Mouse (Mus musculus) thymus, postnatal 36 days (tissue): ENCODE measurements around the gene Atp2b2.

Source experiments
- DNase-seq, 2 experiments: peaks; one replicate each; pipeline ENCODE4 v3.0.0; 2022; ENCODE audit warnings: mixed read lengths in 2 of 2

The Atp2b2 gene

DNA sequence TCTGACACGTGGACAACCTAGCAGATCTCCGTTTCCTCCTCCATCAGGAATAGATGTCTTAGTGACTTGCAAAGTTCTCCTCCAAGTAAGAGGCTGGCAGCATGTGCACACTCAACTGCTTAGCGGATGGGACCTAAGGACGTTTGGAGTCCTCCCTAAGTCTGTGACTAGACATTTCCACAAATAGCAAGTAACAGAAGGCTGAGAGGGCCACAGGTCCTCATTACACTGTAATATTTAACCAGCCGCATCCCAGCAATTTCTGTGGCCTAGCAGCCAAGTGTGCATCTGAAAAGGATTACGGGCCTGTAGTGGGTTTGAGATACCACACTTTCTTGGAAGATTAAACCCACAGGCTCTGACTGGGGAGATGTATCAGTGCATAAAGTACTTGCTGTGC lies 30.4 kb downstream of the Atp2b2 start:
- DNase-seq = no peak

DNA sequence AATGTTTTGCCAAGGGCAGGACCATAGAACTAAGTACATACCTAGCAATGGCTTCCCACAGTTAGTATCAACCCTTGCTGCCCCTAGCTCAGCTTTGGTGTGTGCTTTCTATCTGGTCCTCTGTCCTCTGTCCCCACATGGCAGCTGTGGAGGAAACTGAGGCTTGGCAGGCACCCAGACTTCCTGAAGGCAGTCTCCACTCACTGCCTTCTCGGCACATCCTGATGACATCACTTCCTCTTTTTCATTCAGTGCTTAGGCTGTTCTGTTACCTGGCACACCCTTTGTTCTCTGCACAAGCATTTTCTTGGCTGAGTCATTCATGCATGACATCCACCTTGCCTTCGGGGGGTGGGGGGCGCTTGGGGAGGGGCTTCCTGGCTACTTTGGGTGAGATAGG lies 38.6 kb downstream of the Atp2b2 start:
- no peak for DNase-seq

DNA sequence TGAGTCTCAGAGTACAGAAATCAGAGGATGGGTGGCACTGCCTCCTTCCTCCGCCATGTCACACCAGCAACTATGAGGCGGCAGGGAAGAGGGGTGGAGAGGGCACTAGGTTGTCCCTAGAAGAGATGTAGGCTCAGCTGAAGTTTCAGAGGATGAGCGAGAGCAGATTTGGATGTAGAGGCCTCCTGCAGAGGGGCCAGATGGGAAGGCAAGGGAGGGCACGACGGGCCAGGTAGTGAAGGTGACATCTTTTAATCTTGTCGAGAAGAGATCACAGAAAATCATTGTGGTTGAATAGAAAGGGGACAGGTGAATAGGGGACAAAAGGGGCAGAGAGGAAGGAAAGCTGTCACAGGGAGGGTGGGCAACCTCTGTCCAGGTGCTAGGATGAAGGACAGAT lies 41.5 kb downstream of the Atp2b2 start:
- no peak for DNase-seq

DNA sequence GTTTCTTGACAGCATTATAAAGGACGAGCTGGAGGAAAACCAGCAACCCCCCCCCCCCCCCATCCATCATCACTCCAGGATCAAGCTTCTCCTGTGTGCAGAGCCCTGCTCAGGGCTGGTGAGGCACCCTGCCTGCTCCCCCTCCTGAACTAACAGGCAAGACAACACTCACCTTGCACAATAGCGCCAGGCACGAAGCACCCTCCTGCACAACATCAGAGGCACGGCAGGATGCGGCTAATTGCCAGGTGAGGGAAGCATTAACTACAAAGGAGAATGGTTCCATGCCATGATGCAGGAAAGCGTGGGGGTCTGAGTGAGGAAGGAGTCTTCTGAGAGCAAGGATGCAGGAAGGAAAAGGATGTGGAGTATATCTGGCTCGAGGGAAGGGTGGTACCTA lies 42.1 kb downstream of the Atp2b2 start:
- DNase-seq = no peak

DNA sequence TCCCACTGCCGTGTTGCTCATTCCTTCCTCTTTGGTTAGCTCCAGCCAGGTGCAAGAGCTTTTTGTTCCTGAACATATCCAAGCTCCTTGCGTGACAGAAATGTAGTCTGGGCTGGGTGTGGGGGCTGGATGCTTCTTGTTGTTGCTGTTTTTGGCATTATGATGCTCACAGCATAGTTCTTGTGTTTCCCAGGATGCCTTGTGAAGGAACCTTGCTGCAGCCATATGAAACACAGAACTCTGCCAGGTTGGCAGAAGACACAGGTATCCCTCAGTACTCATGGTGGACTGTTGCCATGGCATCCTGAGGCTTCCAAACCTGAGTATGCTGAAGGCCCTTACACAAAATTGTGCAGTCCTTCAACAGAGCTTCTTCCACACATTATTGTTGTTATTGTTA lies 44.0 kb downstream of the Atp2b2 start:
- no peak for DNase-seq

DNA sequence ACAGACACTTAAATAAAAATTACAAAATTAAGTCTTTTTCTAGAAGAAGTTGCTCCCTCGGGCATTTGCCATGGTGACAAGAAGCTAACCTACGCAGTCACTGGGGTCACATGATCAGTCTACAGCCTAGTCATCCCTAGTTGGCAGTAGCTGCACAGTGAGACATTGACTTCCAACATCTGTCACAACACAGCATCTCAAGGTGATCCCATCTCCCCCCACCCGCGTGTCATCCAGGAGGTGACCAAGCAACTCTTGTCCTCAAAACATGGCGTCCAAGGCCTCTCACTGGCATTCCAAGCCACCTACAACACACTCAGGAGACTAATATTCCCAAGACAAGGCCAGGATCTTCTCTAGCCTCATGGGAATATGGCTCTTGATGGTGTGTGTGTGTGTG lies 48.2 kb downstream of the Atp2b2 start:
- no peak for DNase-seq

DNA sequence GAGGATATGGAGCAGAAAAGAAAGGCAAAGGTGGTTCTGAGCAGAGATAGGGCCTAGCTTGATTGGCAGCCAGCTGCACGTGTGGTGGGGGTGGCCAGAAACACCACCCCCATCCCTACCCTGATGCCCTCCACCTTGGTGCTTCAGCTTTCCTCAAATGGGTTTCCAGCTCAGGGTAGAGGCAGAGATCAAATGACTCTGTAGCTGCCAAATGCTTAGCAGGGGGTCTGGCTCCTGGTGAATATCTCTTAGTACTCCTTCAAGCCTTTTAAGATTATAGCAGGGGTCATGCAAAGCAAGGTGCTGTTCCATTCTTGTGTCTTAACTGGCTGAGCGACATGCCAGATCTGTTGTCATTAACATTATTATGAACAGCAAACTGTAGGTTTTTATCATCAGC lies 50.3 kb downstream of the Atp2b2 start:
- DNase-seq = no peak

DNA sequence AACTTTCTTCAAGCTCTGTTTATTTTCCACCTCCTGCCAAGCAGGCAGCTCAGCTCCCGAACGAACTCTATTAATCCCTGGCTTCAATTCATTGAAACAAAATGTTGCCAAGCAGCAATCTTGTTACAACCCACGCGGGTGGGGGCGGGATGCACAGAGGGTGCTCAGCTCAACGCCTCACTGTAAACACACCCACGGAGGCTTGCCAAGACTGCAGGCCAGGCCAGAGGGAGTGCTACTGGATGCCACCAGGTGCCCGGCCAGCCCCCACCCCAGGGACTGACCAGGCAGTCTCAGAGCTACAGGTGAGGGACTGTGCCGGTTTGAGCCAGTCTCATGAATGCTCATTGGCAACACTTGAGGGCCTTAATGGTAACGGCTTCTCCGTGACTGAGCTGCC lies 50.9 kb downstream of the Atp2b2 start:
- no peak for DNase-seq

DNA sequence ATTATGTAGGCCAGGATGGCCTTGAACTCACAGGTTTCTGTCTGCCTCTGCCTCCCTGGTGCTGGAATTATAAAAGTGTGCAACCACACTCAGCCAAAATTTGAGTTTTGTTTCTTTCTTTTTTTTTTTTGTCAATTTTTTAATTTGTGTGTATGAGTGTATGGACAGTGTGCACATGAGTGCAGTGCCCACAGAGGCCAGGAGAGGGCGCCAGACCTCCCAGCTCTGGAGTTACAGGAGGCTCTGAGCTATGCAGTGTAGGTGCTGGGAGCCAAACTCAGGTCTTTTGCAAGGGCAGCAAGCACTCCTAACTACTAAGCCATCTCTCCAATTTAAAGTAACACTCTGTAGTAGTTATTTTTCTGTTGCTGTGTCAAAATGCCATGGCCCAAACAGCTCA lies 52.4 kb downstream of the Atp2b2 start:
- DNase-seq = no peak

DNA sequence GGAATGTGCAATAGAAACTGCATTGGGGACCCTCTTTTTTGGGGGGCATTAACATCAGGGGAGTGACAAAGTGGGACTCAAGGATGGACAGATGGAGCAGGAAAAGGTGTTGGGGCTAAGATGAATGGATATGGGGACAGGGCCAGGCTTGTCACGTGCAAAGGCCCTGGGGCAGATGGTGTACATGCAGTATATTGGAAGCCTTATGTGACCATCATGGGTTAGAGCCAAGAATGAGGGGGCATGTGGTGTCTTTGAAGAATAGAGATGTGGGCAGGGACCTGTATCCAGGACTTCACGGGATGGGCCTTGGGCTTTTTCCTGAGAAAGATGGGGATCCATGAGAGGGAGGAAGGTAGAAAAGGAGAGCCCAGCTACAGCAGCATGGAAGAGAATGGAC lies 53.9 kb downstream of the Atp2b2 start:
- no peak for DNase-seq

DNA sequence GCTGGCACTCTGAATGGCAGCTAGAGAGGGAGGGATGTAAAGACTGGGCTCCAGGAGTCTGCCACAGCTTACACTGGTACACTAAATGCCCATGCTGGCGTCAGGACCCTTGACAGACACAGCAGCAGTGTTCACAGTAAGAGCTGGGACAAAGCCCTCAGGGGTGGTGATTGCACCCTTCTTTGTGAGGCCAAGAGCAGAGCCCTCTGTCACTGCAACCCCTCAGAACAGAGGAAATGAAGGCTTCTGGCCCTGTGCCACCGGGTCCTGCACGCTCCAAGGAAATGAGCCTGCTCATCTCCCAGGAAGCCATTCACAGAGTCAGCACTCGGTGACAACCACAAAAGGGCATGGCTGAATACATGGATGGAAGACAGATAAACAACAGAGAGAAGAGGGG lies 55.7 kb downstream of the Atp2b2 start:
- no peak for DNase-seq

DNA sequence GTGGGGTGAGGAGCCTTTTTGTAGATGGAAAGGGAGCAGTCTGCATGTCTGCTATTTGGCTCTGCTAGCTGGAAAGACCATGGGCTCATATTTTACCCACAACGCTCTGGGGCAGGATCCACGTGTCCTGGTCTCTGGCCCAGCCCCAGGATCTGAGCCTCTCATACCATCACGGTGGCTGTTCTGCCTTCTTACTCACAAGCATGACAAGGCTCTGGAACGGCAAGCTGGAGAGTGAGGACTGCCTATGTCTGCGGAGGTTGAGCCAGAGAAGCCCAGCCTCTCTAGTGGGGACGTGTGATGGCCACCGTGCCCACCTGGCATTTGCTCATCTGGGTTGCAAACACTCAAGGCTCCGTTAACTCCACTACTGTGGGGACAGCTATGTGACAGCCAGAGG lies 63.7 kb downstream of the Atp2b2 start:
- DNase-seq = no peak

DNA sequence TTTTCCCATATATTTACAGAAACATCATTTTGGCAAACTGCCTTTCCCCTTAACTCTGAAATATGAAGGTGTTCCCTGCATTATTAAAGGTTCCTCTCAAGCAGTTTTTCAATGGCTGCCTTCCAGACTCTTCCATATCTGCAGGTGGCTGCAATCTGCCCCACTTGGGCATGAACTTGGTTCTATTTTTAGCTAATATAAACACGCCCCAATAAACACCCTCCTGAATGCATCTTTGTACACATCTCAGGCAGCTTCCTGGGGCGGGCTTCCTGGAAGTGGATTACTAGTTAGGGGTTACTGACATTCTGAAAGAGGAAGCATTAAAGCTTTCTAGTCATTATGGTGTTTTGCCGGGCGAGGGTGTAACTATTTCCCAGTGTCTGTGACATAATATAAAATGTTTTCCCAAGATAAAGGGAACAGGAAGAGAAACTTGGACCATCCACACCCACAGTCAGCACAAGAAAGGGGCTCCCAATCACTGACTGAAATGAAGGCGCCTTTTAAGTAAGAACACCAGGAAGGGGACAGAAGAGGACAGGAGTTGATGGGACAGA lies 64.2 kb downstream of the Atp2b2 start:
- no peak for DNase-seq

DNA sequence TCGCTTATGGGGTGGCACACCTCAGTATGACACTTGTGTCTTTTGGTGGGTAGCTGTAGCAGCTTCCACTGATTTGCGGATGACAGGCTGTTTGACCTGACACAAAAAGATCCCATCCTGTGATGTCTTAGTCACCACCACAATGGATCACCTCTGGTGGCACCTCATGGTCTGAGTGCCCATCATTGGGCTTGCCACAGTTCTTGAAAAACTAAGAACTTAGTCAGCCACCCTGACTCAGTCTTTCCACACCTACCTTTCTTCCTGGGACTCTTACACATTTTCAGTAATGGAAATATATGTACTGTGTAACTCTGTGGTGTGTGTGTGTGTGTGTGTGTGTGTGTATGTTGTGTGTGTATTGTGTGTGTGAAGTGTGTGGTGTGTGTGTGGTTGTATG lies 71.5 kb downstream of the Atp2b2 start:
- DNase-seq = no peak

DNA sequence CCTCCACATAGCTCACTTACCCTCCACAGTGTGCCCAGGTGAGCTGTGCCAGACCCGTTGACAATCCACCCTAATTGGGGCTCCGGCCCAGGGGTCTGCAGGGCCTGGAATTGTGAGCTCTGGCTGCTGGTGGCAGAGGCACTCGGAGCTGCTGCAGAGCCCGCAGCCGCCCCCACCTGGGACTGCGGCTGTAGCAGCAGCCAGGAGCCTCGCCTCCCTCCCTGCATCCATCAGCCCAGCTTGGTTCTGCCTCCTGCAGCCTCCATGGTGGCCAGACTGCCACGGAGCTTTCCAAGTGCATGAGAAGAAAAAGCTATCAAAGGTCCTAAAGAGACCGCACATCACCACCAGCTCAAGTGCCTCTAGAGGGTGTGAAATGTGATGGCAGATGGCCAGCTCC lies 71.9 kb downstream of the Atp2b2 start:
- DNase-seq = no peak

DNA sequence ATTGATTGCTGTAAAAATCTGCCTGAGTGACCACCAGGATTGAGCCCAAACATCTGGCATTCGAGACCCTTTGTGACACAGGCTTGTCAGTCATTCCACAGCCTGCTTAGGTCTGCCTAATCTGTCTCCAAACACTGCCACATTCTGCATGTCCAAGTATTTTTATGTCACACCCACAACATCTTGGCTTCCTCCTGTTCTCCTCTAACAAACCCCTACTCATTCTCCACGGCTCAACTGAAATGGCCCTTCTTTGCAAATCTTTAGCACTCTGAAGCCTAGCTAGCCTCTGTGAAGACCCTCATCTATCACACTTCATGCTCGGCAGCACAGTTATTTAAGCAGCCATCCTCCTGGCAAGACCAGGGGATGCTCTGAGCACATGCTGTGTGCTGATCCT lies 72.7 kb downstream of the Atp2b2 start:
- no peak for DNase-seq

DNA sequence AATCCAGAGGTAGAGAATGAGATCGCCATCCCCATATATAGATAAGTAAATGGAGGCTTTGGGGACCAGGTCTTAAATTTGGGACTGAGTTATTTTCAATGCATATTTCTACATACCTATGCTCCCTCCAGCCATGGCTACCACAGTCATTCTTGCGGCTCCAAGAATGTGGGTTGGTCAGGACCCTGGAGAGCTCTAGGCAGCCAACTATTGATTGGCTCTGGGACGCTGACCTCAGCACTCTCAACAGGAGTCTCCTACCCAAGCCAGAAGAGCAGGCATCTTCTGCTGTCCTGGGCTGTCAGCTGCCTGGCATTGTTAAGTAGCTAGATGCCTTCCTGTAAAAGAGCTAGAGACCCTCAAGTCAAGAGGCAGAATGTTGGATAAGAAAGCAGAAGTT lies 79.6 kb downstream of the Atp2b2 start:
- no peak for DNase-seq

DNA sequence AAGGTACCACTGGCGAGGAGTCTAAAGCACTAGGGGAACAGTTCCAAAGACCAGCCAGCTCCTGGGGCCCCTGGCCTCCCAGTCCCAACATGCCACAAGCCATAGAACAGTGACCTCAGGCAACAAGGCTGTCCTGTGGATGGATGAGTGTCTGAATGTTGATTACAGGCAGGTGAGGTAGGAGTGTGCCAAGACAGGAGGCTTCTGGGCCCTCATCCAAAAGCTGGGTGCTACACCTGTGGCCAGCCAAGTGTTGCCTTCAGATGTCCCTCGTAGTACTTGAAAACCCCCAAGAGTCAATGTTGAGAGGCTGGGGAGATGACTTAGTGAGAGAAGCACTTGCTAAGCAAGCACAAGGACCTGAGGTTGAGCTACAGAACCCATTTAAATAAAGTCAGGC lies 80.8 kb downstream of the Atp2b2 start:
- no peak for DNase-seq

DNA sequence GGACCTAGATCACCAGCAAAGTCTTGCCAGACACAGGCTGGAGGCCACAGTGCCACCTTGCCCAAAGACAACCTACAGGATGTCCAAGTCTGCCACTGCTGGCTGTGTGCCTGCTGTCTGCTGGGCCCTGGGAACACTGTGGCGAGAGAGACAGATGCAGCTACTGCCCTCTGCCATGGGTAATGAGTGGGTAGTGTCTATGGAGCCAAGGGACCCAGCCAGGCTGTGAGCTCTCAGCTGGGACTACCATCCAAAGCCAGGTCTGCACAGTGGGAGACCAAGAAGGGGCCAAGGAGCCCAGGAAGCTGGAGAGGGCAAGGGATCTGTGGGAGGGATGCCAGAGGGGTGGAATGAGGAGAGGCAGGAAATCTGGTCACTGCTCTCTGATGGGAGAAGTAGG lies 83.1 kb downstream of the Atp2b2 start:
- no peak for DNase-seq

DNA sequence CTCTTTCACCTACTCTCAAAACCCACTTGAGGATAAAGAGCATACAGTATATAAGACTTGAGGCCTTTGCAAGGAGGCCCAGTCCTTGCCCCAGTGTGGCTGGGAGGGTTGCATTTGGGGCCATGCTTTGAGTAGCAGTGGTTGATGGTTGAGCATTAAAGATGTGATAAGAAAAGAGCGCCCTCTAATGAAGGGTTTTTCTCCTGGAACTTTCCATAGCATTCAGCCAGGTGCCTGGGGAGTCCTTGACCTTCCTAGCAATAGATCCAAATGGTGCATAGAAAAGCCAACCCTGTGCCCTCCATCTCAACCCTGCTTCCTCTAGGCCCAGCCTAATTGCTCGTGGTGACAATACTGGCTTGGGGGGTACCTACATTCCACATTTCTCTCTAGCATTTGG lies 83.7 kb downstream of the Atp2b2 start:
- no peak for DNase-seq

DNA sequence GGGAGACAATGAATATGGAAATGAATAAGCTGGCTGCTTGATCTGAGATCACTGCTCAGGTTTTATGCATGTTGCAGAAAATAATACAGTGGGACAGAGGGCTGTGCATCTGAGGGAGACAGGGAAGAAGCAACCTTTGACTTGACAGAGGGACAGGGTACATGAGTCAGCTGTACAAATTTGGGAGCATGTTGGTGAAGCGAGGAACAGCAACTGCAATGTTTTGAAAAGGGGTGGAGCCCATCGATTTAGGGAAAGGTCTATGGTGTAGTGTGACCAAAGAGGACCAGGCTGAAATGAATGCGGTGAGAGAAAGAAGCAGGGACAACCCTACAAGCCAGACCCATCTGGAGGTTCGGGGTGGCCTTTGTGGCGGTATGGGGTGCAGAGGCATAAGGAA lies 84.4 kb downstream of the Atp2b2 start:
- no peak for DNase-seq

DNA sequence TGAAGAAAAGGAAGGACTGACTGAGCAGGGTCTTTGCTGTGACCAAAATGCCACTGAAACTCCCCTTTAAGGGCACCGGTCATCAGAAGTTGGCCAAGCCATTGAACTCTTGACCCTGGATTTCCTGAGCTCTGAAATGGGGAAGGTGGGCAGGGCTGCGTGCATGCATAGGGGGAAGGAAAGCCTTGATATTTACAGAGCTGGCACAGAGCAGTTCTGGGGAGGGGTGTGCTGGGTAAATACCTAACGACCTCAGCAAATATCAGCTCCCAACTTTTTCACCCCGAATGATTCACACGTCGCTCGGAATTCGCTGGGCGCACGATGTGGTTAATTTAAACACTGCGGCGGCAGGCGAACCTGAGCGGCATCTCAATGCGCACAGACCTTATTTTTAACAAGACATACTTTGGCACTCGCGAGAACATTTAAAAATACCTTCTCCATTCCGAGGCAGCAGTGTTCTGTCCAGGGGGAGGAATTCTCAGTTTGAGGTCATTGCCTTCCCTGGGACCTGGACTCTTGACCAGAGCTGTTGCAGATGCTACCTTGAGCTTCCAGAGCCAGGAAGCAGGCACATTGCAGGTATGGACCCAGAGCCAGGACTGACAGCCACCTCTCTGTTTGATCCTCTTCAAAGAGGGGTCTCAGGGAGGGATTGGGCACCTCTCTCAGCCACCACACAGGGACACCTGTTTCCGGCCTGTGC lies 85.0 kb downstream of the Atp2b2 start:
- no peak for DNase-seq

DNA sequence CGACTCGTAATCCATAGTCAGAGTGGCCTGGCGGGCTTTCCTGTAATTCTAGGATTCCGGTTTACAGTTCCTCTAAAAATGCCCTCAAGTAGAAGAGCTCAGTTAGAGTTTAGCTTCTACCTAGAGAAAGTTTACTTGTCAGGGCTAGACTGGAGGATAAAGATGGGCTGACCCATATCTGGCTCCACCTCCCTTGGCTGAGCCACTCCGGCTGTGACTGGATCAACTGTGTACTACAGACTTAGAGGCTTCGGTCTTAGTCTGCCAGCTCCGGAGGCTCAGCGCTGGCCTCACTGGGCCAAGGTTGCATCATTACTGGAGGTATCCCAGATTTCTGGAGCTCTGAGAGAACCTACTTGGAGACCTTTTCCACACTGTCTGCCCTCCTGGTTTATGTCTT lies 94.9 kb downstream of the Atp2b2 start:
- DNase-seq = no peak

DNA sequence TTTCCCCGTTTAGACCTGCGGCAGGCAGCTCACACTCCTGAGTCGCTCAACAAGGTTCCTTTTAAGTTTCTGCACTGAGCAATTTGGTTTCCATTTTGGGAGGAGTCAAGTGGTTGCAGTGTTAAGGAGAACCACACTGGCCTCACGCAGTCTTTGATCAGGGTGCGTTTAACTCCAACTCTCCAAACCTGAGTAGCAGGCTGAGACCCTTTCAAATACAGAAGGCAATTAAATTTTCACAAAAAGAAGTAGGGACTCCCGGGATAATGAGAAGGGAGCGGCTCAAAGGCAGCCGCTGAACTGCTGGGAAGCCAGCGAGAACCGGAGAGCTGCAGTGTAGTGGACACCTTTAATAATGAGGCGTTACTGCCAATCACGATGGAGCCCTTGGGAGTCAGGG lies 100.1 kb downstream of the Atp2b2 start:
- no peak for DNase-seq

DNA sequence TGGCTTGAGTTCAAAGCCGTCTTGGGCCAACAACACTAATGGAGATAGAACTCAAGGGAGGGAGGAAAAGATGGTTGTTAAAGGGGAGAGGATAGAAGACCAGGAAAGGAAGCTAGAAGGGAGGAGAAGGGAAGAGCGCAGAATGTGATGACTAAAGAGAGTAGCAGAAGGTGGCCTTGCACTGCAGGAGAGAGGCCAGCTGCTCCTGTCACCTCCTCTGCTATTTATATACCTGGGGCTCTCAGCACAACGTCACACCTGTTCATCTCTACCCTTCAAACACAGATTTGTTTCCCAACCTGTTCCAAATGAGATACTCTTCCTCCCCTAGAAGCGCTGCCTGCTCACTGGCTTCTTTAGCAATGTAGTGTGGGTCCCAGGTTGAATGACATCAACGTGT lies 101.1 kb downstream of the Atp2b2 start:
- no peak for DNase-seq
